Mouse (Mus musculus) gonadal fat pad, adult 2 months (tissue): ENCODE results near the gene Atcay. TPM values are rescaled to one million over a fixed set of nuclear protein-coding genes. Genes with fewer than 3 reads are reported as not detected.
"Not testable (repeated sequence)": the region's sequence is repeated elsewhere in the genome, so short reads cannot be mapped to it uniquely, and the experiment has no call there.

ENCODE experiments used
- DNase-seq: peaks from one replicate; pipeline ENCODE4 v3.0.0-alpha.2; 2012; ENCODE audit warnings: low read depth
- polyA plus RNA-seq: library from polyadenylated mRNA; depleted of rRNA; stranded (reverse); fragments of >200 nt; gene quantifications from 2 replicates; pipeline ENCODE4 v1.2.3, GENCODE M21; 2012

The Atcay gene
- polyA plus RNA-seq, 1 experiment, result 0.03 TPM

DNA sequence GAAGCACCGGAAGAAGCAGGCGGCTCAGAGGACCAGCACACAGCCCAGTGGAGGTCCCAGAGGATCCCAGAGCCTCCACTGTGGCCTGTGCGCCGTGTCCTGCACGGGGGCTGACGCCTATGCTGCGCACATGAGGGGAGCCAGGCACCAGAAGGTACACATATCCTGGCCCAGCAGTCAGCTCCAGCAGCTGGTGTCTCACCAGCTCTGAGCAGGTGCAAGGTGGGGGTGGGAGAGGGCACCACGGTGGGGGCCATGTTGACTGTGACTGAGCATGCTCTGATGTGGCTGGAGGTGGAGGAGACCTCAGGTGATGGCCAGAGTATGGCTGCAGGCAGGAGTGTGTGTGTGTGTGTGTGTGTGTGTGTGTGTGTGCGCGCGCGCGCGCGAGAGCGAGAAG, 11.4 kb upstream of the Atcay start:
- no peak for DNase-seq

DNA sequence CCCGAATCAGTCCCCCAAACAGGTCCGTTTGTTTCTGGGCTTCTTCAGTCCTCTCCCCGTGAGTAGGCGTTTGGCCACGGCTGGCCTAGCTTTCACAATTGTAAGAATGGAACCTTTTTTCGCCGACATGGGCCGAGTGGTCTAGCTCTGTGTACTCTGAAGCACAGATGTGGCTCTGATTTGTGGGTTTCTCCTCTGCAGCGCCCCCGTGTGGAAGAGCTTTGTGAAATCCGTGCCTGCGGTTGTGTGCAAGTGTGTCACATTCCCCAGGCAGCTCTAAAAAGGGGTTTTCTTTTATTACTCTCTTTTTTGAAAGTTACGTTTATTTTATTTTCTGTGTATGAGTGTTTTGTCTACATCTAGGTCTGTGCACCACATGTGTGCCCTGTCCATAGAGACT, 10.2 kb upstream of the Atcay start:
- DNase-seq, result no peak

DNA sequence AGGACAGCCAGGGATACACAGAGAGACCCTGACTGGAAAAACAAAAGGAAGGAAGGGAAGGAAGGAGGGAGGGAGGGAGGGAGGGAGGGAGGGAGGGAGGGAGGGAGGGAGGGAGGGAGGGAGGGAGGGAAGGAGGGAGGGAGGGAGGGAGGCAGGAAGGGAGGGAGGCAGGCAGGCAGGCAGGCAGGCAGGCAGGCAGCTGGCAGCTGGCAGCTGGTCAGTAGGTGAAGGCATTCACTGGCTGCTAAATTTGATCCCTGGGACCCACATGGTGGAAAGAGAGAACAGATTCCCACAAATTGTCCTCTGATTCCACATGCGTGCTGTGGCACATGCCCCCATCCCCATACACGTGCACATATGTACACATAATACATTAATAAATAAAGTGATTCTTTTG, 8.0 kb upstream of the Atcay start:
- DNase-seq, result no peak

DNA sequence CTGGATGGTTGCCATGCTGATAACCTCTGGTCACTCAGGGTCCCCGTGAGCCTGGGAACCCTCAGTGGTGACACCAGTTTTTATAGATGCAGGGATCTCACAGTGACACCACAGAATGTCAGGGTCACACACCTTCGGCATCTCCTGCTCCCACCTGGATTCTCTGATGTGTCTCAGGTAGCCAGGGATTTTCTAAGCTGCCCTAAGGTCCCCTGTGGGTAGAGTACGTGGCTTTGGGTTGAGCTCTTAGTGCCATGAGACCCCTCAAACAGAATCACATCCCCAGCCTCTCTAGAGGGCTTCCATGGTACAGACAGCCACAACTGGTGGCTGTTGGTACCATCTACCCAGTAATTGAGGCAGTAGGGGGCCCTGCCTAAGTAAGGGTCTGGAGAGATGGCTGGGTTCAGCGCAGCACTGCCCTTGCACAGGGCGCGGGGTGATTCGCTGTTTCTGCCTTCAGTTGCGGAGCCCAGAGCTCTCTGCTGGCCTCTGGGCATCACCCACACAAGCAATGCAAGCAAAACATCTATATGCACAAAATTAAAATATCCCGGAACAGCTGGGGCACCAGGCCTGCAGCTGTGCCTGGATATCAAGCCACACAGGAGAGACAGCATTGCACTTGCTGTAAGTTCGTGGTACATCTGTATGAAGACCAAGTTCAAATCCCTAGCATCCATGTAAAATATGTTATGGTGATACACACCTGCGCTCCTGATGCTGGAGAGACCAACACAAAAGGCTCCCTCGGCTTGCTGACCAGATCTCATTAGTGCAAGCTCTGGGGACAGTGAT, 6.0 kb upstream of the Atcay start:
- no peak for DNase-seq

DNA sequence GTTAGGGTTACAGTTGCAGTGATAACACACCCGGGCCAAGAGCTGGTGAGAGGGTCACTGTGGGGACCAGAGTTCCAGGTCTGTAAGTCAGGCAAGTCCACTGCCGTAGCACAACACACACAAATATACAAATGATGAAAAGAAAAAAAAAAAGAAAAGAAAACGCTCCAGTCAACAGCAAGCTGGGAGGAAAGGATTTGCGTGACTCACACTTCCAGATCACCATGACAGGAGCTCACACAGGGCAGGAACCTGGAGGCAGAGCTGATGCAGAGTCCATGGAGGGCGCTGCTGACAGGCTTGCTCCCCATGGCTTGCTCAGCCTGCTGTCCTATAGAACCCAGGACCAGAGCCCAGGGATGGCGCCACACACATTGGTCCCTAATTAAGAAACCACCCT, 3.6 kb upstream of the Atcay start:
- DNase-seq, result no peak

DNA sequence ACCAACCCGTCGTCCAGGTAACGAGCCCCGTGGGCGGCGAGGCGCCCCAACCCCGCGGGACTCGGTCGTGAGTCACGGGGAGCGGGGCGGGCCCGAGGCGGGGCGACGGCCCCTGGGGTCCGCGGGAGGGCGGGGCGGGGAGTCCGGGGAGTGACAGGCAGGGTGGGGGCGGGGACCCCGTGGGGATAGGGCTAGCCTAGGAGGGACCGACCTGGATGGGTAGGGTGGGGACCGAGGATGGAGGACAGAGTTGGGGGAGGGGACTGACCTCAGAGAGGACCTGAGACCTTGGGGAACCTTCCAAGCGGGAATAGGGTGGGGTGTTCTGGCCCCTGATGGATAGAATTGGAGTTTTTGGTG, 2.6 kb upstream of the Atcay start:
- no peak for DNase-seq

DNA sequence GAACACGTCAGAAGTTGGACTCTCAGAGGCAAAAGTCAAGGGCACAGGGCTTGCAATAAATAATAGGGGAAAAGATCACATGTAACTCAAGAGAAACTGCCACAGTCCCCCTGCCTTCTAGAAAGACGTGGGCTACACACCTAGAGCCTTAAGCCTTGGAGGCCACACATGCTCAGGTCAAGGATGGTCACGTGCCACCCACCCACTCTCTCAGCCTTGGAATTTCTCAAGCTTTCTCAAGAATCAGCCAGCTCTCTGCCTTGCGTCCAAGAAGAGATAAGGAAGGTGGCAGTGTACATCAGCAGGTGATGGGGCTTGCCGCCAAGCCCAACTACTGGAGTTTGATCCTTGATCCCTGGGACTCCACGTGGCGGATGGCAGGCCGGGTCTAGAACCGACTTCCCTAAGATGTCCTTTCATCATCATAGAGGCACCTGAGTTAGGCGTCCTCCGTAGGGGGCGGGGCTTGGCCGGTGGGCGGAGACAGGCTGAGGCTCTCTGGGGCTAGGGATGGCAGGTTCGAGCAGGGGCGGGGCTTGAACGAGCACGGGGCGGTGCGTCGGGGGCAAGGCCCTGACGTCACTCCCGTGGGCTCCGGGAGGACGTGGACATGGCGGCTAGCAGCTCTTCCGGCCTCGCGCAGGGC, 2.1 kb upstream of the Atcay start, which contains the start of gene Zfr2:
Gene Zfr2, plus strand, starts transcription at position 576 of the 646 bp plus-strand sequence.
- no peak for DNase-seq

DNA sequence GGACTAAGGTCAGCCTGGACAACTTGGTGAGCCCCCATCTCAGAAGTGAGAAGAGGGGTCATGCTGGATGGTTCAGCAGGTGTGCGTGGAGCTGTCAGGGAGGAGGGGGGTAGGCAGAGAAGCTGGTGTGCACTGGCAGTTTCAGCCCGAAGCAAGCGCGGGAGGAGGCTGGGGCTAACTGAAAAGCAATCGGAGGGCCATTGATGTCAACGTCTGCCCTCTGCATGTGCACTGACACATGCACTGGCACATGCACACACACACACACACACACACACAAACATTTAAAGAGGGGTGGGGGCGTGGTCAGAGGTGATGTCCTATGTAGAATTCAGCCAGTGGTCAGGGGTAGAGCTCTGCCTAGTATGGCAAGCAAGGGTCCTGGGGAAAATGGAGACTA, 803 bp upstream of the Atcay start:
- DNase-seq, result no peak

DNA sequence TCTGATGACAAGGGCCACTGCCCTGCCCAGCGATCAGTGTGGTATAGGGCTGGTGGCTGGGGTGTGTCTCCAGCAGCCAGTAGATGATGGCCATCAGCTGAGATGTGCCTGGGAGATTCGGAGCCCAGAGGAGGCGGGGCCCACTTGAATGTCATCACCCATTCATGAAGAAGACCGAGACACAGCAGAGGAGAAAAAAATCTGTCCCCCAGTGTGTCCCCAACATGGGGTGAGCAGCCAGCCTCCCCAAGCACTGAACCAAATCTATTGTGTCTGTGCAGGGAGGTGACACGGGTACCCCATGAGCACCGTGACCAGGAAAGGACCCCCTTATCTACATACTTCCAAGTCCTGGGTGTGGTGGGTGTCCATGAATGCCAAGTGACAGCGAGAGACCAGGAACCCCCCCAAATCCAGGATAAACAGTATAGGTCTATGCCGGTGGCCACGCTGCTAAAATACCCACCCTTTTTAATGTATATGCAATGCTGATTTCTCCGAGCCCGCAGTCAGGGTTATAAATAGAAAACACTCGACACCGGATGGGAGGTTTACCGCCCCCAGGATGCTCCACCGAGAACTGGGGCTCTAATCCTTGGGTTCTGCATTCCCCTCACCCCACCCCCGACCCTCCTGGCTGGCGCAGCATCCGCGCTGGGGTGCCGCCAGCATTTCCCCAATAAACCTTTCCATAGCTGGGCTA, 747 bp downstream of the Atcay start:
- DNase-seq, result no peak

DNA sequence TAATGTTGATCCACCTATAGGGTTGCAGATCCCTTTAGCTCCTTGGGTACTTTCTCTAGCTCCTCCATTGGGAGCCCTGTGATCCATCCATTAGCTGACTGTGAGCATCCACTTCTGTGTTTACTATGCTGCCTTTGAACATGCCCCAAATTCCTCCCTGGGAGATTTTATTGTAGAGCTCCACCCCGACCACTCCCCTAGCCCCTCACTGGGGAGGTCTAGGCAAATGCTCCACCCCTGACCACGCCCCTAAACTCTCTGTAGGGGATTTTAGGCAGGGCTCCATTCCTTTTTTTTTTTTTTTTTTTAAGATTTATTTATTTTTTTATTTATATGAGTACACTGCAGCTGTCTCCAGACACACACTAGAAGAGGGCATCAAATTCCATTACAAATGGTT, 6.9 kb downstream of the Atcay start:
- DNase-seq, result not testable (repeated sequence)

DNA sequence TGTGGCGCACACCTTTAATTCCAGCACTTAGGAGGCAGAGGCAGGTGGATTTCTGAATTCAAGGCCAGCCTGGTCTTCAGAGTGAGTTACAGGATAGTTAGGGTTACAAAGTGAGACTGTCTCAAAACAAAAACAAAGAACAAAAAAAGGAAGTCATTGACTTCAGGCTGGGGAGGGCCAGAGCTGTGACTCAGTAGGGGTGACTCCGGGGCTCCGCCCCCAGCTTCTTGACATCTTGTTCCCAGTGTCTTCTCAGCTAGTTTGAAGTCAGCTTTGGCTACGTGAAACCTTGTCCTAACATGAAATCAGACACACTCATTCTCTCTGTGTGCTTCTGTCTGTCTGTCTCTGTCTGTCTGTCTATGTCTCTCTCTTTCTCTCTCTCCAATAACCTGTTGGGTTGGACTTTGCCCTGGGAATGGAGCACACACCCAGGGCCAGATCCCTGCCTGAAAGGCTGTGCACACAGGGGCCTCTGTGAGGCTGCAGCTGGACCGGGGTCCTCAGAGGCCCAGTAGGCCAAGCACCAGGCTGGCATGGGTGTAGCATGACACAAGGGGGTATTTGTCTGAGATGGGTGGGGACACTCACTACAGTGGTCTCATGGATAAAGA, 9.1 kb downstream of the Atcay start:
- DNase-seq, result no peak

DNA sequence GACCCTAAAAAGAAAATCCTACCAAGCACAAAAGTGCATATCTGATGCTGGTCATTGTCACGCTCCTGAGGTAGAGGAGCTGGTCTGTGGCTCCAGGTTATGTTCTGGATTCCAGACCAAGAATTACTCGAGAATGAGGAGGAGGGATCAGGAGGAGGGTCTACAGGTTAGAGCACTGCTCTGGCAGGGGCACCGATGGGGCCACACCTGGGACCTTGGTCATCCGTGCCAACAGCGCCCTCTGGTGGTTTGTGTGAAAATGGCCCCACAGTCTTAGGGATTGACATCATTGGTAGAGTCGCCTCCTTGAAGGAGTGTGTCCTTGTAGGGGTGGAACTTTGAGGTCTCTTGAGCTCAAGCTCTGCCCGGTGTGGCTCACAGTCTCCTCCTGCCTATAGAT, 12.7 kb downstream of the Atcay start:
- DNase-seq, result no peak

DNA sequence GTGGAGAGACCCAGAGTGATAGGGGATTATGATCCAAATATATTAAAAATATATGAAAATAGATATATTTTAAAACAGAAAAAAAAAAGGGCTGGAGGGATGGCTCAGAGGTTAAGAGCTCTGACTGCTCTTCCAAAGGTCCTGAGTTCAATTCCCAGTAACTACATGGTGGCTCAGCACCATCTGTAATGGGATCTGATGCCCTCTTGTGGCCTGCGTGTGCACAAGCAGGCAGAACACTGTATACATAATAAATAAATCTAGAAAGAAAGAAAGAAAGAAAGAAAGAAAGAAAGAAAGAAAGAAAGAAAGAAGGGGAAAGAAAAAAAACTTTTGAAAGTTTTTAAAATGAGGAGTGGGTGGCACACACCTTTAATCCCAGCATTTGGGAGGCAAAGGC, 13.4 kb downstream of the Atcay start:
- not testable (repeated sequence) for DNase-seq

DNA sequence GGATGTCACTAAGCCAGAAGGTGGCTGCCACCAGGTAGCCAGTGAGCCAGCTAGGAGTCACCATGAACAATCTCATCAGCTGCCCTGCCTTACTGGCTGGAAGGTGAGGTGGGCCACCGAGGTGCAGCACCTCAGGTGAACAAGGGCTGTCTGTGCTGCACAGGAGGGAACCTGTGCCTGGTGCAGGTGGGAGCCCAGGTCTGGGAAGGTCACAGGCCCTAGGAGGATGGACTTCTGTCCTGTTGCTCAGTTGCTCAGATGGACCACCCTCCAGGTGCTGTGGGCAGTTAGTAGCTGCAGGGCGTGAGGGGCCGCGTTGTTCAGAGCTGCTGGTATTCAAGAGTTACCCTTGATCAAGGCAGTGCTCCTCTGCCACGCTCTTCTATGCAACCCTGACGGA, 13.8 kb downstream of the Atcay start:
- DNase-seq, result no peak

DNA sequence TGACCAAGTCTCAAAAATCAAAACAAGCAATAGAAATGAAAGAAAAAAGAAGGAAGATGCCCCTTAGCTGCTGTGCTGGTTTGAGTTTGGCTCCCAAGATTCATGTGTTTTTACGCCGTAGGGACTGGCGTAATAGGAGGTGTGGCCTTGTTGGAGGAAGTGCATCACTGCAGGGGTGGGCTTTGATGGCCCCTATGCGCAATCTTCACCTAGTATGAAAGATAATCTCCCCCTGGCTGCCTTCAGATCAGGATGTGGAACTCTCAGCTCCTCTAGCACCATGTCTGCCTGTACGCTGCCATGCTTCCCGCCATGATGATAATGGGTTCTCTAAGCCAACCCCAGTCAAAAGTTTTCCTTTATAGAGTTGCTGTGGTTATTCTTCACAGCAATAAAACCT, 14.4 kb downstream of the Atcay start:
- DNase-seq, result no peak

DNA sequence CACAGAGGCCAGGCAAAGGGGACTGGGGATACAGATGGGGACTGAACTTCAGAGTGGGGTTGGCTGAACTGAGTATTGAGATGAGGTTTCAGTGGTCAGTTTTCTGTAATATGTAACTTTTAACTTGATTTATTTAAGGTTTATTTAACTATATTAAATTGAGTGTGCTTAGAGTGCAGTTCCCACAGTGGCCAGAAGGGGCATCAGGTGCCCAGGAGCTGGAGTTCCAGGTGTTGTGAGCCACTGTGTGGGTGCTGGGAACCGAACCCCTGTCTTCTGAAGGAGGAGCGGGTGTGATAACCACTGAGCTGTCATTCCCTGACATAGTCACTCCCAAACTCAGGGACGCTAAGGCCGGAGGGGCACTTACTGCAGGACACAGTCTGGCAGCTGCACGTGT, 20.5 kb downstream of the Atcay start:
- DNase-seq, result no peak

DNA sequence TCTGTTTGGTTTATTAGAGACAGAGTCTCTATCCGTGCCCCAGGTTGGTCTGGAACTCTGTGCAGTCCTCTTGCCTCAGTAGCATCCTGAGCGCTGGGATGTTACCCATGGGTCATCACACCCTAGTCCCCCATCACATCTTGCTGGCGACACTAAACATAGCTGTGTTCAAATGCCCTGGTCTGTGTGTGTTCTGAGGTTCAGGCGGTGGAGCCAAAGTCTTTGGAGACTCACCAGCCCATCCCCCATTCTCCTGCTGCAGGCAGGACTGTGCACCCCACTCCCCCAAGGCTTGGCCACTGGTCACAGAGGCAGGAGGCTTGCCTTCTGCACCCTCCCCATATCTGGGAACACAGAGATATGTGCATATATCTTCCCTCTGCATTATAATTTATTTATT, 26.5 kb downstream of the Atcay start:
- no peak for DNase-seq

DNA sequence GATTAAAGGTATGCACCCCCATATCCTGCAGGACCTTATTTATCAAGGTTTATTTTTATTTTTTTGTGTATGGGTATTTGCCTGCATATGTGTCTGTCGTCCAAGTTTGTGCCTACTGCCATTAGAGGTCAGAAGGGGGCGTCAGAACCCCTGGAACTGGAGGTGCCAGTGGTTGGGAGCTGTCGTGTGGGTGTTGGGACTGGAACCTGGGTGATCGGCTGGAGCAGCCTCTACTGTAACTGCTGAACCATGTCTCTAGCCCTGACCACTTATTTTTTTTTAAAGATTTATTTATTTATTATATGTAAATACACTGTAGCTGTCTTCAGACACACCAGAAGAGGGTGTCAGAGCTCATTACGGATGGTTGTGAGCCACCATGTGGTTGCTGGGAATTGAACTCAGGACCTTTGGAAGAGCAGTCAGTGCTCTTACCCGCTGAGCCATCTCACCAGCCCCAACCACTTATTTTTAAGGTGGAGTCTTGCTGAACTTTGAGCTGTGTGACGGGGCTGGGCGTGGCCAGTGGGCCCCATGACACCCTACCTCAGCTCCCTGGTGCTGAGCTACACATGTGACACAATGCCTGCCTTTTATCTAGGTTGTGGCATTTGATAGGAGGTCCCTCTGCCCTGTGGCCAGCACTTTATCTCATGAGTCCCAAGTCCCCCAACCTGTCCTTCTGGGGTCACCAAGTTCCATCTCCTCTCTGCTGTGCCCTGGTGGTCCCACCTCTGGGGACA, 27.5 kb downstream of the Atcay start:
- no peak for DNase-seq

DNA sequence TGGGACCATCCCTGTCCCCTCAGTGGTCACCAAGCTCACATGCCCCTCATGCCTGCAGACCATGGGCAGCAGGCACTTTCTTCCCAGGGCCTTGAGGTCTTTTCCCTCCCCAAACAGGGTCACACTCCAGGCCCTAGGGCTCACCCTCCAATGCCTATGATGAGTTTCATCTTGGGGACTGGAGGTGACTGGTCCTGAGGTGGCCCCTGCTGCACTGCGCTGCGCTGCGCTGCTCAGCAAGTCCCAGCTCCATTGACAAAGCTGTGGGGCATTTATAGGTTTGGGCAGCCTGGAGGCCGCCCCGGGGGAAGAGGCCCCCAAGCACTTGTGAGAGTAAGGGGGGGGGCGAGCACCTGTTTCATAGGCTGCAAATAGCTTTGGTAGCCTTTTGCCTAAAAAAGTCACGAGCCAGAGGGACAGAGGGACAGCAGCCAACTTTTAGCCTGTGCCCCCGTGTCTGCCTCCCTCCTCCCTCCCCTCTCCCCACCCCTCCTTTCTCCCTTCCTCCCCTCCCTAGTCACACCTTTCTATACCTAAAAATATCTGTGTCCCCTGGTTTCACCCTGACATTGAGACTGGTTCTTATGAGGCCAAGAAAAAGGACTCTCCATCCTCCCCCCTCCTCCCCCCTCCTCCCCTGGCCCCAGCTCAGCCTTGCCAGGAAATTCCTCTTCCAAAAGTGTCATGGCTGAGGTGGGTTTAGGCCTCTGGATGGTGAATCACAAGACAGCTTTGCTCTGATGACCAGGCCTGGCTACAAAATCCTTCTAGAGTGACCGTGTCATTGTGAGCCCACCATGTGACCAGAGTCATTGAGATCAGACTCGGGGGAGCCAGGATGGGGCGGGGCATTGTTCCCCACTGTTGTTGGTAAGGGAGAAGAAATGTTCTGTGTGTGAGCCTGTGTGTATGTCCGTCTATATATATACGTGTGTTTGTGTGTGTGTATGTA, 28.6 kb downstream of the Atcay start, which contains the start of gene Nmrk2:
Gene Nmrk2, minus strand, starts transcription at position 245 of the 952 bp plus-strand sequence.
- no peak for DNase-seq

DNA sequence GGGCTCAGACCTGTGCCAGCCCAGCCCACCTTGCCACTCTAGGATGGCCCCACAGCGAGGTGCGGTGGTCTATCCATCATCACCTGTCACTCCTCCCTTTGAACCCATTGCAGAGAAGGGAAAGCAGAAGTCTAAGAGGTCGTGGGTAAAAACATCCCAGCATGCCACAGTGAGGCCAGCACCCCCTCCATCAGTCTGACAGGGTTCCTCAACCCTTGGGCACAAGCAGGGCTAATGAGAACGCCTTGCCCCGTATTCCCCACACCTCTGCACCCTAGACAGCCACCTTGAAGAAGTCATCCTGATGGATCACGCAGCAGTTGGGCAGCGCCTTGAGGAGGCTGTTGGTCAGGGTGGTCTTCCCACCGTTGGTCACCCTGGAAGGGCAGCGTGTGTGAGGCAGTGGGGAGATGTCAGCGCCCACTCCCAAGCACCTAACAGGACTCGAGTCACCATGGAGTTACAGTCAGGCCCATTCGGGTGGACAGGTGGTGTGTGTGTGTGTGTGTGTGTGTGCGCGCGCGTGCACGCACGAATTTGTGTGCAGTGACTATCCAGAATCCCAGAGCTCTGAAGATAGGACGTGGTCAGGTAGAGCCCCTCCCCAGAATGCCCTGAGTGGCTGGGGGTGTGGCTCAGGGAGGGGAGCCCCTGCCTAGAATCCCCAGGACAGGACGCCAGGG, 29.9 kb downstream of the Atcay start:
- DNase-seq, result no peak
